ENCODE assay signal across 9 mouse cellular contexts in the genomic region with DNA sequence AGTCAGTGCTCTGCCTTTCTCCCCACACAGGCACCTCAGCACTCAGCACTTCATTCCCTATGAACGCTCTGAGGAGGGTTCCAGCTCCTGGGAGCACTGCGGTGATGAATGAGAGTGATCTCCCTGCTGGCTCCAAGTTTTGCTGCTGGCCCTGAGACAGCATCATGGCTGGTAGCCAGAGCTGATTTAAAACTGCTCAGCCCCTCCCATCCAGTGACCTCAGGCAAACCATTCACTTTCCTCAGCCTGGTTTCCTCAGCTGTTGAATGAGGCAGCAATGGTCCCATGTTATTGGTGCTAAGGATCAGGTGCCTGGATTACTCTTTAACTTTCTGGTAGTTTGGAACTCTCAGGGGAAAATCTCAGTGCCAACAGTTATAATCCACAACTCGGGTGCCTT. TPM values are rescaled to one million over a fixed set of nuclear protein-coding genes. Genes with fewer than 3 reads are reported as not detected.
DNase-seq lines count a peak whose midpoint lies in the region; ATAC-seq and TF ChIP-seq lines count a peak whose summit lies in the region.
"Had no signal": no experiment of that assay in that cellular context is flagged by ENCODE, and none has a peak within 500 bp of the region (broad histone marks: within the 10 kb centered on the region; RNA-seq: fewer than 3 reads in every experiment).

A gene (minus strand): TSS at position 110 of the 400 bp plus-strand sequence.

- no peak for TF ChIP-seq CTCF in layer of hippocampus, adult 2 months (conservative IDR thresholded peaks at IDR 0.05)

- H3K9ac ChIP-seq in hindbrain, embryonic 13.5 days = peak within 1 kb of the TSS; percentile 29; the same call in 1 of the 2 replicates

- WGBS in hindbrain, embryonic 13.5 days = 27% methylated on average over 3 of the region's 3 CpGs

- H3K9me3 ChIP-seq in hindbrain, embryonic 13.5 days = no peaks in the 10 kb centered on the region

- no peak for DNase-seq in layer of hippocampus, adult 2 months (ENCODE audit: low spot score in 2 of 2)
- DNase-seq in layer of hippocampus, adult 11-12 months (ENCODE audit: low spot score) = no peak
- DNase-seq in adrenal gland, postnatal 36 days = peak; percentile 79 to 81
- DNase-seq in left cerebral cortex, postnatal 4 days = peak; percentile 52
- no peak for DNase-seq in thymus, postnatal 10 days (ENCODE audit: low spot score in 2 of 2)
- DNase-seq in heart, postnatal 36 days = no peak
- no peak for DNase-seq in cerebellum, adult 8-10 months

- peaks cover 56% of the 10 kb centered on the region for H3K4me1 ChIP-seq in hindbrain, embryonic 13.5 days (replicated peaks)

- H3K4me2 ChIP-seq in hindbrain, embryonic 13.5 days = no peak within 1 kb of the TSS

- H3K27ac ChIP-seq in layer of hippocampus, adult 2 months = no peak within 1 kb of the TSS
- H3K27ac ChIP-seq in hindbrain, embryonic 13.5 days = peak within 1 kb of the TSS; percentile 81

- peaks cover 18% of the 10 kb centered on the region; the same call in 1 of the 2 replicates for H3K27me3 ChIP-seq in hindbrain, embryonic 13.5 days

- no peak within 1 kb of the TSS for H3K4me3 ChIP-seq in layer of hippocampus, adult 2 months
- H3K4me3 ChIP-seq in hindbrain, embryonic 13.5 days = no peak within 1 kb of the TSS
- H3K4me3 ChIP-seq: myocyte had no signal

- H3K36me3 ChIP-seq in hindbrain, embryonic 13.5 days = no peaks in the 10 kb centered on the region

- intact Hi-C loops in left cerebral cortex, postnatal 4 days (cut with DNase I) = no loop called here
- intact Hi-C loops in heart, postnatal 36 days (cut with DNase I) = no loop called here

- no peak for ATAC-seq in hindbrain, embryonic 13.5 days (ENCODE audit: low FRiP score)

RNA-seq across cellular contexts. Expression of the gene that starts here (rescaled TPM):
- 10 to 100 TPM; 14.1 to 15.7 TPM for total RNA-seq in layer of hippocampus, adult 2 months (2021)
- total RNA-seq in adrenal gland, postnatal 36 days (2021) = 10 to 100 TPM in 1 of 2 experiments, 1 to 10 TPM in 1; 5.1 to 20.0 TPM
- 33.6 and 37.0 TPM in 2 replicates for polyA plus RNA-seq in hindbrain, embryonic 13.5 days (2015; fragmentation: Nextera tagmentation; extraction: Ambion mirVana)
- 10 to 100 TPM; 26.8 to 33.5 TPM for total RNA-seq in left cerebral cortex, postnatal 4 days (2021)
- not detected for total RNA-seq in heart, postnatal 36 days (2021)
- polyA plus RNA-seq: myocyte had no signal

Comparison
In these comparisons a context has a peak if more than half of its experiments do, and no peak if none do; other contexts are left out.
1. RNA of the gene that starts here (total RNA-seq): 26.8 to 33.5 TPM in left cerebral cortex, postnatal 4 days, 5.1 to 20.0 TPM in adrenal gland, postnatal 36 days and 14.1 to 15.7 TPM in layer of hippocampus, adult 2 months; not detected in heart, postnatal 36 days; every median in the first group is over 4 times any median in the second.
2. DNase-seq: peak in adrenal gland, postnatal 36 days (2 of 2) and left cerebral cortex, postnatal 4 days (single experiment); none in layer of hippocampus, adult 2 months (0 of 2), layer of hippocampus, adult 11-12 months (single experiment), thymus, postnatal 10 days (0 of 2), heart, postnatal 36 days (0 of 2) and cerebellum, adult 8-10 months (single experiment).